Mouse (Mus musculus) hindbrain, embryonic 11.5 days (tissue): Measurements from ENCODE around the gene Rhbdf2. TPM values are rescaled to one million over a fixed set of nuclear protein-coding genes. Genes with fewer than 3 reads are reported as not detected.

ENCODE experiments used
- ATAC-seq: fragments of 200-750 bp; cut with Nextera tagmentation; 2 replicates; pipeline ENCODE4 v1.8.0; 2017; ENCODE audit warnings: mild to moderate bottlenecking, moderate TSS enrichment, moderate library complexity; ENCODE audit not compliant: low FRiP score
- DNase-seq: peaks from one replicate; pipeline ENCODE4 v3.0.0-alpha.2; 2015; ENCODE audit warnings: low spot score
- H3K27ac ChIP-seq: fragments of 300-500 bp; sonication (generic); 2 replicates; pipeline ENCODE4 v1.5.1; 2014; ENCODE audit warnings: mild to moderate bottlenecking, low read depth, low read length
- H3K27me3 ChIP-seq: fragments of 300-500 bp; sonication (generic); 2 replicates; pipeline ENCODE4 v1.6.1; 2014; ENCODE audit warnings: mild to moderate bottlenecking, low read length, moderate library complexity, mixed read lengths; ENCODE audit not compliant: control insufficient read depth, insufficient read depth
- H3K36me3 ChIP-seq: fragments of 300-500 bp; sonication (generic); 2 replicates; pipeline ENCODE4 v1.6.1; 2014; ENCODE audit warnings: mild to moderate bottlenecking, low read length, moderate library complexity, mixed read lengths; ENCODE audit not compliant: control insufficient read depth, insufficient read depth
- H3K4me1 ChIP-seq: fragments of 300-500 bp; sonication (generic); replicated peaks from 2 replicates; pipeline ENCODE4 v1.6.1; 2014; ENCODE audit warnings: low read length, mixed read lengths; ENCODE audit not compliant: control insufficient read depth, insufficient read depth
- H3K4me2 ChIP-seq: fragments of 300-500 bp; sonication (generic); replicated peaks from 2 replicates; pipeline ENCODE4 v1.6.1; 2014; ENCODE audit warnings: mild to moderate bottlenecking, low read depth, low read length
- H3K4me3 ChIP-seq: fragments of 300-500 bp; sonication (generic); 2 replicates; pipeline ENCODE4 v1.5.1; 2014; ENCODE audit warnings: low read depth, low read length
- H3K9ac ChIP-seq: fragments of 300-500 bp; sonication (generic); 2 replicates; pipeline ENCODE4 v1.6.1; 2014; ENCODE audit warnings: low read depth, low read length
- H3K9me3 ChIP-seq: fragments of 300-500 bp; sonication (generic); 2 replicates; pipeline ENCODE4 v1.6.1; 2016; ENCODE audit warnings: low read length; ENCODE audit not compliant: control insufficient read depth
- WGBS: fragments of 180-500 bp; shearing (Covaris S2); extraction: QIAGEN DNeasy Blood & Tissue Kit; methylation state at CpG from one replicate; pipeline ENCODE4 v1.1.7; 2014; 5-methylcytosine and 5-hydroxymethylcytosine counted together
- polyA plus RNA-seq: library from polyadenylated mRNA; unstranded; fragments of >200 nt; fragmentation: Nextera tagmentation; extraction: Ambion mirVana; gene quantifications from 2 replicates; pipeline ENCODE4 v1.2.1, GENCODE M21; 2014

Rhbdf2 gene
- polyA plus RNA-seq, 1 experiment from 2014 or later = 2.1 TPM

DNA sequence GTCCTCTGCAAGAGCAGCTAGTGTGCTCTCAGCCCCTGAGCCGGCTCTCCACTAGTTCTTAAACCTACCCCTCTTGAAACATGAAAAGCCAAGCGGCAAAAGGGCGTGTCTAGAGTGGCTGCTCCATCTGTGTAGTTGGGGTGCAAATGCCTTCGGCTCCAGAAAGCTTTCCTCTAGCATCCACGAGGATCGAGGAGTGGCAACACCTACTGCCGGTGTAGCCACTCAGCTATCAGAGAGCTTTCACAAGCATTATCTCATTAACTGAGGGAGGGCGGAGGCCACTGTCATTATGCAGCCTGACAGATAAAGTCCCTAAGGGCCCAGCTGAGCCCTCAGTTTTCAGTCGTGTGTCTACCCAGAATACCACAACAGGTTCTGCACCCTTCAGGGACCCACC is 6.7 kb downstream of the Rhbdf2 start:
- Histone ChIP-seq H3K4me1 (peaks cover 4% of the 10 kb centered on the region), H3K9ac (no peak overlapping the region)
- DNase-seq = no peak

DNA sequence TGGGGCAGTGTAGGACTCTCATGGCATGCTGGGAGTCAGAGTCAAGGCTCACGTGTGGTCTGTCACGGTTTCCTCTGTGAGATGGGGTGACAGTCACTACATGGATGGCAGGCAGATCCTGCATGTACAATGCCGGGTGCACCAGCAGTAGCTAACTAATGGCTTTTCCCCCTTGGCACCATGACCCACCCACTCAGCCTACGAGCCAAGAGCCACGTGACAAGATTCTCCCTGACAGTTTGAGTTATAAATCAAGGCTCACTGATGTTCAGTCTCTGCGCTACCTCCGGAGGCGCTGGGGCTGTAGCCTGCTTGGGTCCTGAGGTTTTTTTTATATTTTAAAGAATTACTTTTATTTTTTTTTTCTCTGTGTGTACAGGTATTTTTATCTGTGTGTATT is 7.3 kb downstream of the Rhbdf2 start:
- Histone ChIP-seq H3K9ac (no peak overlapping the region), H3K4me1 (peaks cover 4% of the 10 kb centered on the region), H3K4me3 (no peak overlapping the region), H3K27me3 (peaks cover 17% of the 10 kb centered on the region), H3K9me3 (no peaks in the 10 kb centered on the region), H3K36me3 (no peaks in the 10 kb centered on the region), H3K4me2 (no peak overlapping the region), H3K27ac (no peak overlapping the region)
- ATAC-seq (no peak), DNase-seq (no peak)
- WGBS = 76% methylated on average over 8 of the region's 8 CpGs

More for the DNA sequence above, 6.7 kb downstream of the Rhbdf2 start:
- ATAC-seq = no peak
- H3K36me3 ChIP-seq = no peaks in the 10 kb centered on the region
- no peak overlapping the region for H3K4me2 ChIP-seq
- H3K27ac ChIP-seq = no peak overlapping the region
- H3K27me3 ChIP-seq = peaks cover 18% of the 10 kb centered on the region
- WGBS = 53% methylated on average over 9 of the region's 9 CpGs
- H3K9me3 ChIP-seq = no peaks in the 10 kb centered on the region
- no peak overlapping the region for H3K4me3 ChIP-seq

DNA sequence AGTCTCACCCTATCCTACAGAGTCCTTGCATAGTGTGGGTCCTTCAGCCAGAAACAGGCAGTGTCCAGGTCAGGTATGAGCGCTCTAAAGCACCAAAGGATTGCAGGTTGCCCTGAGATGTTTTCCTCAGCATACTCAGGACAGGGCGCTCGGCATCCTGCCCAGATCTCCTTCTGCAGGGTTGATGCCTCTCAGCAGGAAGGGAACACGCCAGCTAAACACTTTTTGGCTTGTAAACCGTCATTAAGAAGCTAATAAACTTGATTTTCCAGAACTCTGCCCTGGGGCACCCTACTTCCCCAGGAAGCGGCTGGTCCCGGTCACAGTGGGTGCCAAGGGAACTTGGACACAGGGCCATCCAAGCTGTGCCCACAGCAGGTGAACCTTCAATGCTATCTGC is 7.7 kb downstream of the Rhbdf2 start:
- peaks cover 4% of the 10 kb centered on the region for H3K4me1 ChIP-seq
- H3K27me3 ChIP-seq = peaks cover 13% of the 10 kb centered on the region
- WGBS = 85% methylated on average over 7 of the region's 7 CpGs
- H3K4me3 ChIP-seq = no peak overlapping the region
- H3K9me3 ChIP-seq = no peaks in the 10 kb centered on the region
- ATAC-seq (no peak), DNase-seq (no peak)
- H3K4me2 ChIP-seq = no peak overlapping the region
- H3K27ac ChIP-seq = no peak overlapping the region
- H3K36me3 ChIP-seq = no peaks in the 10 kb centered on the region
- H3K9ac ChIP-seq = no peak overlapping the region

GRCm38 (mm10) chr11:116618666-116619065 is 8.2 kb downstream of the Rhbdf2 start:
- DNase-seq (no peak), ATAC-seq (no peak)
- no peak overlapping the region for H3K4me2 ChIP-seq
- H3K4me1 ChIP-seq = no peaks in the 10 kb centered on the region
- H3K4me3 ChIP-seq = no peak overlapping the region
- H3K36me3 ChIP-seq = no peaks in the 10 kb centered on the region
- no peaks in the 10 kb centered on the region for H3K9me3 ChIP-seq
- peaks cover 8% of the 10 kb centered on the region for H3K27me3 ChIP-seq
- 90% methylated on average over 7 of the region's 7 CpGs for WGBS
- H3K27ac ChIP-seq = no peak overlapping the region
- no peak overlapping the region for H3K9ac ChIP-seq

- Histone ChIP-seq H3K4me3 (no peak overlapping the region), H3K27ac (no peak overlapping the region)
Observed at GRCm38 (mm10) chr11:116617641-116618040, 9.2 kb downstream of the Rhbdf2 start.

GRCm38 (mm10) chr11:116616438-116617118 is 10.2 kb downstream of the Rhbdf2 start:
- H3K27ac ChIP-seq = no peak overlapping the region
- no peaks in the 10 kb centered on the region for H3K27me3 ChIP-seq
- no peak for DNase-seq
- WGBS = 76% methylated on average over 10 of the region's 10 CpGs
- H3K4me3 ChIP-seq = no peak overlapping the region
- no peak overlapping the region for H3K9ac ChIP-seq
- no peak for ATAC-seq
- no peak overlapping the region for H3K4me2 ChIP-seq
- H3K36me3 ChIP-seq = no peaks in the 10 kb centered on the region
- no peaks in the 10 kb centered on the region for H3K4me1 ChIP-seq
- no peaks in the 10 kb centered on the region for H3K9me3 ChIP-seq

More at GRCm38 (mm10) chr11:116617641-116618040, 9.2 kb downstream of the Rhbdf2 start:
- Histone ChIP-seq H3K4me2 (no peak overlapping the region), H3K9ac (no peak overlapping the region), H3K9me3 (no peaks in the 10 kb centered on the region), H3K36me3 (no peaks in the 10 kb centered on the region), H3K4me1 (no peaks in the 10 kb centered on the region), H3K27me3 (no peaks in the 10 kb centered on the region)
- 93% methylated on average over 7 of the region's 7 CpGs for WGBS
- DNase-seq (no peak), ATAC-seq (no peak)

DNA sequence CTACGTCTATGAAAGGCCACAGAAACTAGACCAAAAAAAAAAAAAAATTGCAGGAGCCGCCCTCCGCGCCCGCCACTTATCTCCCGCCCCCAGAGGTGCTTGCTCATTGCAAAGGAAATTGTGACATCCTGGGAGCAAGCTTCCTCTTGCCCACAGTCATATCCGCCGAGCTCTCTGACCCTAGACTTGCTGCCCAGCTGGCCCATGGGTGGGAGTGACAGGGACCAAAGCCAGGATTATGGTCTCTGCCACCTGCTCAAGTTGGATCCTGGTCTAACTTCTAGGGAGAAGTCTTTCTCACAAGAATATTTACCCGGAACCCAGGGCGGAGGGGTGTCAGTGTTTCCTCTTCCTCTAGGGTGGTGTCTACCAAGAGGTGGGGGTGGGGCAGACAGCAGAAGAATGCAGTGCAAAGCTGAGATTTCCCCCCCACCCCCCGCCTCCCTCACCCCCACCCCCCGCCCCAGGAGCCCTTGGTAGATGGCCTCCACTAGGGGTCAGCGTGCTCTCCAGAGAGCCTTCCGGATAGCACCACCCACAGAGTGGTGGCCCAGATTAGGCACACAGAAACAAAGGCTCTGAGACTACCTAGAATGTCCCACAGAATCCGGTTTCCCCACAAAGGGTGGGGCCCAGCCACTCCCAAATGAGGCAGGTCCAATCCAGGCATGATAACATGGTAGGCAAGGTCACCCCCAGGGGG is 10.9 kb downstream of the Rhbdf2 start:
- Histone ChIP-seq H3K27ac (no peak overlapping the region), H3K4me3 (no peak overlapping the region)
- DNase-seq = no peak

DNA sequence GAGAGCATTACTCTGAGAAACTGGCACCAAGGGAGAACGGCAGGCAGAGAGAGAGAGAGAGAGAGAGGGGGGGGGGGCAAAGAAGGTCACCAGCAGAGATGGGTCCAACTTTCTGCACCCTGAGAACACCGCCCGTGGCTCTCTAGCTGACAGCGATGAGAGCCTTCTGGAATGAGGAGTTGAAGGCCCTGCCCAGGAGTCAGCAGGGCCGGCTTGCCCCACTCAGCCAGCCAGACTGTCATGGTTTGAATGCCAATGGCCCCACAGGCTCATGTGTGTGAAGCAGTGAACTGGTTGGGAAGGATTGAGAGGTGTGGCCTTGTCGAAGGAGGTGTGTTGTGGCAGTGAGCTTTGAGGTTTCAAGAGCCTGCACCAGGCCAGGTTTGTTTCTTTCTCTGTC is 13.6 kb downstream of the Rhbdf2 start:
- DNase-seq = no peak
- Histone ChIP-seq H3K27me3 (no peaks in the 10 kb centered on the region), H3K4me2 (no peak overlapping the region), H3K4me3 (no peak overlapping the region), H3K27ac (no peak overlapping the region), H3K36me3 (no peaks in the 10 kb centered on the region), H3K9ac (no peak overlapping the region), H3K9me3 (no peaks in the 10 kb centered on the region), H3K4me1 (no peaks in the 10 kb centered on the region)
- no peak for ATAC-seq
- 88% methylated on average over 6 of the region's 6 CpGs for WGBS

More for the DNA sequence above, 10.9 kb downstream of the Rhbdf2 start:
- no peak for ATAC-seq
- H3K9ac ChIP-seq = no peak overlapping the region
- H3K36me3 ChIP-seq = no peaks in the 10 kb centered on the region
- H3K9me3 ChIP-seq = no peaks in the 10 kb centered on the region
- 62% methylated on average over 15 of the region's 15 CpGs for WGBS
- no peaks in the 10 kb centered on the region for H3K4me1 ChIP-seq
- no peaks in the 10 kb centered on the region for H3K27me3 ChIP-seq
- no peak overlapping the region for H3K4me2 ChIP-seq

GRCm38 (mm10) chr11:116612554-116612953 is 14.3 kb downstream of the Rhbdf2 start:
- Histone ChIP-seq H3K4me1 (no peaks in the 10 kb centered on the region), H3K9me3 (no peaks in the 10 kb centered on the region), H3K27ac (no peak overlapping the region; the same call in 1 of the 2 replicates), H3K4me2 (no peak overlapping the region), H3K9ac (no peak overlapping the region), H3K27me3 (no peaks in the 10 kb centered on the region), H3K36me3 (no peaks in the 10 kb centered on the region), H3K4me3 (no peak overlapping the region)
- DNase-seq (no peak), ATAC-seq (no peak)
- WGBS = 91% methylated on average over 1 of the region's 1 CpGs
